Mouse (Mus musculus): Measurements from ENCODE around the gene Hnrnpul1. TPM values are rescaled to one million over a fixed set of nuclear protein-coding genes. Genes with fewer than 3 reads are reported as not detected.

Gene Hnrnpul1
- polyA plus RNA-seq, 1 experiment from 2014 or later: 83.8 TPM

- no peak for ATAC-seq (replicated peaks; ENCODE audit: low FRiP score)
- H3K36me3 ChIP-seq (ENCODE audit: control insufficient read depth, insufficient read depth, low read length): no peaks in the 10 kb centered on the region
- peak overlapping the region; percentile 59 for H3K4me3 ChIP-seq (ENCODE audit: low read depth, low read length)
- H3K27me3 ChIP-seq (ENCODE audit: control insufficient read depth, insufficient read depth, low read length): peaks cover 5% of the 10 kb centered on the region
- DNase-seq (ENCODE audit: low spot score): no peak
- 7% methylated on average over 6 of the region's 6 CpGs for WGBS
- 0 out of 2 replicates have a peak, but pooled peaks cover under 1% of the 10 kb centered on the region for H3K4me1 ChIP-seq (replicated peaks; ENCODE audit: control insufficient read depth, insufficient read depth, low read length)
- peak overlapping the region; percentile 59 for H3K4me2 ChIP-seq (ENCODE audit: low read depth, low read length, severe bottlenecking)
- no peak overlapping the region for H3K27ac ChIP-seq (ENCODE audit: low read depth, low read length)
- peak overlapping the region; percentile 73; the same call in 1 of the 2 replicates for H3K9ac ChIP-seq (ENCODE audit: low read length)
- no peaks in the 10 kb centered on the region for H3K9me3 ChIP-seq (ENCODE audit: control insufficient read depth, low read length)
Observed at GRCm38 (mm10) chr7:25679971-25680370, 74.6 kb downstream of the Hnrnpul1 start.

- Histone ChIP-seq H3K4me1 (replicated peaks; ENCODE audit: control insufficient read depth, insufficient read depth, low read length) (0 out of 2 replicates have a peak, but pooled peaks cover 2% of the 10 kb centered on the region), H3K4me3 (ENCODE audit: low read depth, low read length) (no peak overlapping the region), H3K9me3 (ENCODE audit: control insufficient read depth, low read length) (no peaks in the 10 kb centered on the region), H3K36me3 (ENCODE audit: control insufficient read depth, insufficient read depth, low read length) (no peaks in the 10 kb centered on the region), H3K9ac (ENCODE audit: low read length) (no peak overlapping the region), H3K27ac (ENCODE audit: low read depth, low read length) (no peak overlapping the region), H3K4me2 (ENCODE audit: low read depth, low read length, severe bottlenecking) (no peak overlapping the region), H3K27me3 (ENCODE audit: control insufficient read depth, insufficient read depth, low read length) (peaks cover 15% of the 10 kb centered on the region)
- ATAC-seq (replicated peaks; ENCODE audit: low FRiP score) (no peak), DNase-seq (ENCODE audit: low spot score) (no peak)
- 94% methylated on average over 7 of the region's 7 CpGs for WGBS
Observed at GRCm38 (mm10) chr7:25677013-25677412, 77.5 kb downstream of the Hnrnpul1 start.

GRCm38 (mm10) chr7:25676085-25676781 lies 78.3 kb downstream of the Hnrnpul1 start:
- ATAC-seq (replicated peaks; ENCODE audit: low FRiP score) (no peak), DNase-seq (ENCODE audit: low spot score) (no peak)
- WGBS: 81% methylated on average over 15 of the region's 15 CpGs
- H3K4me2 ChIP-seq (ENCODE audit: low read depth, low read length, severe bottlenecking): no peak overlapping the region
- H3K36me3 ChIP-seq (ENCODE audit: control insufficient read depth, insufficient read depth, low read length): no peaks in the 10 kb centered on the region
- 0 out of 2 replicates have a peak, but pooled peaks cover 2% of the 10 kb centered on the region for H3K4me1 ChIP-seq (replicated peaks; ENCODE audit: control insufficient read depth, insufficient read depth, low read length)
- peaks cover 15% of the 10 kb centered on the region for H3K27me3 ChIP-seq (ENCODE audit: control insufficient read depth, insufficient read depth, low read length)
- no peak overlapping the region for H3K27ac ChIP-seq (ENCODE audit: low read depth, low read length)
- H3K9me3 ChIP-seq (ENCODE audit: control insufficient read depth, low read length): no peaks in the 10 kb centered on the region
- H3K4me3 ChIP-seq (ENCODE audit: low read depth, low read length): no peak overlapping the region
- H3K9ac ChIP-seq (ENCODE audit: low read length): no peak overlapping the region

GRCm38 (mm10) chr7:25675405-25675804 lies 79.2 kb downstream of the Hnrnpul1 start:
- Histone ChIP-seq H3K36me3 (ENCODE audit: control insufficient read depth, insufficient read depth, low read length) (no peaks in the 10 kb centered on the region), H3K9ac (ENCODE audit: low read length) (no peak overlapping the region), H3K9me3 (ENCODE audit: control insufficient read depth, low read length) (no peaks in the 10 kb centered on the region), H3K4me2 (ENCODE audit: low read depth, low read length, severe bottlenecking) (no peak overlapping the region), H3K27ac (ENCODE audit: low read depth, low read length) (no peak overlapping the region), H3K4me1 (replicated peaks; ENCODE audit: control insufficient read depth, insufficient read depth, low read length) (0 out of 2 replicates have a peak, but pooled peaks cover 2% of the 10 kb centered on the region), H3K27me3 (ENCODE audit: control insufficient read depth, insufficient read depth, low read length) (peaks cover 15% of the 10 kb centered on the region), H3K4me3 (ENCODE audit: low read depth, low read length) (no peak overlapping the region)
- ATAC-seq (replicated peaks; ENCODE audit: low FRiP score) (no peak), DNase-seq (ENCODE audit: low spot score) (no peak)
- 40% methylated on average over 6 of the region's 6 CpGs for WGBS

GRCm38 (mm10) chr7:25674719-25675300 lies 79.7 kb downstream of the Hnrnpul1 start, which contains the start of gene Tmem91:
TSS of gene Tmem91 (minus strand) at chr7:25675166.
- no peak for DNase-seq (ENCODE audit: low spot score)
- 2% methylated on average over 29 of the region's 29 CpGs for WGBS
- Histone ChIP-seq H3K4me3 (ENCODE audit: low read depth, low read length) (peak within 1 kb of the TSS; percentile 16), H3K4me2 (ENCODE audit: low read depth, low read length, severe bottlenecking) (peak within 1 kb of the TSS; percentile 47), H3K27me3 (ENCODE audit: control insufficient read depth, insufficient read depth, low read length) (peaks cover 15% of the 10 kb centered on the region), H3K9ac (ENCODE audit: low read length) (peak within 1 kb of the TSS; percentile 21), H3K4me1 (replicated peaks; ENCODE audit: control insufficient read depth, insufficient read depth, low read length) (0 out of 2 replicates have a peak, but pooled peaks cover 2% of the 10 kb centered on the region), H3K27ac (ENCODE audit: low read depth, low read length) (no peak within 1 kb of the TSS), H3K36me3 (ENCODE audit: control insufficient read depth, insufficient read depth, low read length) (no peaks in the 10 kb centered on the region), H3K9me3 (ENCODE audit: control insufficient read depth, low read length) (no peaks in the 10 kb centered on the region)
- ATAC-seq (replicated peaks; ENCODE audit: low FRiP score): no peak

GRCm38 (mm10) chr7:25674297-25674696 lies 80.3 kb downstream of the Hnrnpul1 start:
- no peak for DNase-seq (ENCODE audit: low spot score)
- H3K36me3 ChIP-seq (ENCODE audit: control insufficient read depth, insufficient read depth, low read length): no peaks in the 10 kb centered on the region
- H3K9ac ChIP-seq (ENCODE audit: low read length): no peak overlapping the region
- H3K27me3 ChIP-seq (ENCODE audit: control insufficient read depth, insufficient read depth, low read length): peaks cover 15% of the 10 kb centered on the region
- H3K4me3 ChIP-seq (ENCODE audit: low read depth, low read length): no peak overlapping the region
- 0 out of 2 replicates have a peak, but pooled peaks cover 2% of the 10 kb centered on the region for H3K4me1 ChIP-seq (replicated peaks; ENCODE audit: control insufficient read depth, insufficient read depth, low read length)
- H3K9me3 ChIP-seq (ENCODE audit: control insufficient read depth, low read length): no peaks in the 10 kb centered on the region
- WGBS: 29% methylated on average over 9 of the region's 9 CpGs
- no peak overlapping the region for H3K27ac ChIP-seq (ENCODE audit: low read depth, low read length)
- ATAC-seq (replicated peaks; ENCODE audit: low FRiP score): no peak
- no peak overlapping the region for H3K4me2 ChIP-seq (ENCODE audit: low read depth, low read length, severe bottlenecking)

GRCm38 (mm10) chr7:25672442-25672841 lies 82.1 kb downstream of the Hnrnpul1 start:
- Histone ChIP-seq H3K9ac (ENCODE audit: low read length) (no peak overlapping the region), H3K4me3 (ENCODE audit: low read depth, low read length) (no peak overlapping the region), H3K27me3 (ENCODE audit: control insufficient read depth, insufficient read depth, low read length) (peaks cover 15% of the 10 kb centered on the region), H3K9me3 (ENCODE audit: control insufficient read depth, low read length) (no peaks in the 10 kb centered on the region), H3K4me2 (ENCODE audit: low read depth, low read length, severe bottlenecking) (no peak overlapping the region), H3K4me1 (replicated peaks; ENCODE audit: control insufficient read depth, insufficient read depth, low read length) (0 out of 2 replicates have a peak, but pooled peaks cover 2% of the 10 kb centered on the region), H3K36me3 (ENCODE audit: control insufficient read depth, insufficient read depth, low read length) (no peaks in the 10 kb centered on the region; the same call in 1 of the 2 replicates), H3K27ac (ENCODE audit: low read depth, low read length) (no peak overlapping the region)
- 55% methylated on average over 4 of the region's 4 CpGs for WGBS
- DNase-seq (ENCODE audit: low spot score): no peak
- no peak for ATAC-seq (replicated peaks; ENCODE audit: low FRiP score)

GRCm38 (mm10) chr7:25671686-25672085 lies 82.9 kb downstream of the Hnrnpul1 start:
- Histone ChIP-seq H3K4me1 (replicated peaks; ENCODE audit: control insufficient read depth, insufficient read depth, low read length) (0 out of 2 replicates have a peak, but pooled peaks cover 2% of the 10 kb centered on the region), H3K27me3 (ENCODE audit: control insufficient read depth, insufficient read depth, low read length) (peaks cover 15% of the 10 kb centered on the region), H3K9ac (ENCODE audit: low read length) (no peak overlapping the region), H3K36me3 (ENCODE audit: control insufficient read depth, insufficient read depth, low read length) (no peaks in the 10 kb centered on the region; the same call in 1 of the 2 replicates), H3K4me3 (ENCODE audit: low read depth, low read length) (no peak overlapping the region), H3K9me3 (ENCODE audit: control insufficient read depth, low read length) (no peaks in the 10 kb centered on the region), H3K4me2 (ENCODE audit: low read depth, low read length, severe bottlenecking) (no peak overlapping the region), H3K27ac (ENCODE audit: low read depth, low read length) (no peak overlapping the region)
- WGBS: 87% methylated on average over 2 of the region's 2 CpGs
- DNase-seq (ENCODE audit: low spot score): no peak
- ATAC-seq (replicated peaks; ENCODE audit: low FRiP score): no peak

Data from forebrain, embryonic 11.5 days (tissue).